Mouse (Mus musculus) bone marrow, adult 2 months (tissue): Measurements from ENCODE around the gene Spindoc.

Source experiments
- CTCF ChIP-seq: fragments of 200-500 bp; IDR thresholded peaks from 2 replicates; pipeline ENCODE4 v1.5.1; 2011; ENCODE audit warnings: low read length, control low read depth; ENCODE audit not compliant: control insufficient read depth, insufficient read depth
- POLR2A ChIP-seq: fragments of 200-500 bp; IDR thresholded peaks from 2 replicates; pipeline ENCODE4 v1.6.1; 2011; ENCODE audit warnings: low read depth, mild to moderate bottlenecking, control low read depth, low read length, borderline replicate concordance; ENCODE audit not compliant: control insufficient read depth

DNA sequence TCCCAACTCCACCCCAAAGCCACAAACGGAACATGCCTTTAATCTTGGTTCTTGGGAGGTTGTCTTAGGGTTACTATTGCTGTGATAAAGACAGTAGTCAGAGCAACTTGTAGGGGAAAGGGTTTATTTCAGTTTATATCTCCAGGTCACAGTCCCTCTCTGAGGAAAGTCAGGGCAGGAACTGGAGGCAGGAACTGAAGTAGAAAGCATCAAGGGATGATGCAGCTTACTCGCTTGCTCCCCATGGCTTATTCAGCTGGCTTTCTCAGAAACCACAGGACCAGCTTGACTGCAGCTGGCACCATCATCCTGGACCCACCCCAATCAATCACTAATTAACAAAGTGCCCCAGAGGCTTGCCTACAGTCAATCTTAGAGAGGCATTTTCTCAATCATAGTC, 69.1 kb downstream of the Spindoc start:
- no peak for TF ChIP-seq CTCF
- no peak for TF ChIP-seq POLR2A
